Mouse (Mus musculus): ENCODE data around the gene Cd2ap. TPM values are rescaled to one million over a fixed set of nuclear protein-coding genes. Genes with fewer than 3 reads are reported as not detected.
"Not testable (repeated sequence)": the region's sequence is repeated elsewhere in the genome, so short reads cannot be mapped to it uniquely, and the experiment has no call there.

Gene Cd2ap
- polyA plus RNA-seq, 1 experiment from 2014 or later = 22.2 TPM

DNA sequence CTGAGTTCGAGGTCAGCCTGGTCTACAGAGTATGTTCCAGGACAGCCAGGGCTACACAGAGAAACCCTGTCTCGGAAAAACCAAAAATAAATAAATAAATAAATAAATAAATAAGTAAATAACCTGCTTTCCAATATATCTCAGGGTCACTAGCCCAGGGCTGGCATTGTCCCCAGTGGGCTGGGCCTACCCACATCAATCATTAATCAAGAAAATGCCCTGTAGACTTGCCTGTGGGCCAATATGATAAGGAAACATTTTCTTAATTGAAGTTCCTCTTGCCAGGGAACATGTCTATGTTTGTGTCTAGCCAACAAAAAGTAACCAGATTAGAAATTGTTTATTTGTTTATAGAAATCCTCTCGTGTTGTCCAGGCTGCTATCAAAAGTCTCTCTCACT is 31.7 kb upstream of the Cd2ap start:
- Histone ChIP-seq H3K4me3 (ENCODE audit: low read depth, low read length) (no peak overlapping the region), H3K36me3 (ENCODE audit: control insufficient read depth, insufficient read depth, low read length) (no peaks in the 10 kb centered on the region), H3K9me3 (ENCODE audit: control insufficient read depth, low read length) (no peaks in the 10 kb centered on the region), H3K27ac (ENCODE audit: low read depth, low read length) (no peak overlapping the region), H3K27me3 (replicated peaks; ENCODE audit: control insufficient read depth, insufficient read depth, low read length) (no peaks in the 10 kb centered on the region), H3K9ac (ENCODE audit: low read depth, low read length) (no peak overlapping the region), H3K4me1 (replicated peaks; ENCODE audit: control insufficient read depth, insufficient read depth, low read length) (no peaks in the 10 kb centered on the region; the same call in 1 of the 2 replicates), H3K4me2 (no peak overlapping the region)
- WGBS = 69% methylated on average over 3 of the region's 3 CpGs
- DNase-seq (ENCODE audit: low spot score) = no peak
- ATAC-seq (replicated peaks; ENCODE audit: low FRiP score) = no peak

- not testable (repeated sequence) for ATAC-seq (replicated peaks; ENCODE audit: low FRiP score)
These were observed 30.0 kb upstream of the Cd2ap start for GRCm38 (mm10) chr17:42906456-42906855.

DNA sequence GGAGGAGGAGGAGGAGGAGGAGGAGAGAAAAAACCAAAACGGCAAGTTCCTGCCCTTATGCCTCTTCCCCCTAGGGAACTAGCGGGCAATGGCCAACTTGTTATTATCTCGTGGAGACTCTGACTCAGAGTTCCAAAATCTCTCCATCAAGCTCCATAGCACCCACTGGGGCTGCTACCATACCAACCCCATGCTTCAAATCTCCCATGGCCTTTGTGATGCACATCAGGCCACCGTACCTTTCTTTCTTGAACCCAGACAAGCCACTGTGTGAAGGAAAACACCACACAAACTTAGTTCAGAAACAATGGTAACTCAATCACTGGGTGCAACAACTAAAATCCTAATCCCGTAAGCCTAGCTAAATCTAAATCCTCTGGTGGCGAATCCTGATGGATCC is 29.5 kb upstream of the Cd2ap start:
- no peaks in the 10 kb centered on the region for H3K36me3 ChIP-seq (ENCODE audit: control insufficient read depth, insufficient read depth, low read length)
- DNase-seq (ENCODE audit: low spot score) = no peak
- H3K27ac ChIP-seq (ENCODE audit: low read depth, low read length) = no peak overlapping the region
- no peak overlapping the region for H3K4me2 ChIP-seq
- no peak for ATAC-seq (replicated peaks; ENCODE audit: low FRiP score)
- no peaks in the 10 kb centered on the region for H3K9me3 ChIP-seq (ENCODE audit: control insufficient read depth, low read length)
- no peaks in the 10 kb centered on the region; the same call in 1 of the 2 replicates for H3K4me1 ChIP-seq (replicated peaks; ENCODE audit: control insufficient read depth, insufficient read depth, low read length)
- H3K9ac ChIP-seq (ENCODE audit: low read depth, low read length) = no peak overlapping the region
- H3K4me3 ChIP-seq (ENCODE audit: low read depth, low read length) = no peak overlapping the region
- WGBS = 88% methylated on average over 6 of the region's 6 CpGs
- H3K27me3 ChIP-seq (replicated peaks; ENCODE audit: control insufficient read depth, insufficient read depth, low read length) = no peaks in the 10 kb centered on the region

More at GRCm38 (mm10) chr17:42906456-42906855, 30.0 kb upstream of the Cd2ap start:
- DNase-seq (ENCODE audit: low spot score); H3K4me1 ChIP-seq (replicated peaks; ENCODE audit: control insufficient read depth, insufficient read depth, low read length); H3K36me3 ChIP-seq (ENCODE audit: control insufficient read depth, insufficient read depth, low read length); H3K27ac ChIP-seq (ENCODE audit: low read depth, low read length); H3K9ac ChIP-seq (ENCODE audit: low read depth, low read length); H3K9me3 ChIP-seq (ENCODE audit: control insufficient read depth, low read length); H3K27me3 ChIP-seq (replicated peaks; ENCODE audit: control insufficient read depth, insufficient read depth, low read length); H3K4me3 ChIP-seq (ENCODE audit: low read depth, low read length); H3K4me2 ChIP-seq: not testable (repeated sequence)
- WGBS = 80% methylated on average over 1 of the region's 1 CpGs

DNA sequence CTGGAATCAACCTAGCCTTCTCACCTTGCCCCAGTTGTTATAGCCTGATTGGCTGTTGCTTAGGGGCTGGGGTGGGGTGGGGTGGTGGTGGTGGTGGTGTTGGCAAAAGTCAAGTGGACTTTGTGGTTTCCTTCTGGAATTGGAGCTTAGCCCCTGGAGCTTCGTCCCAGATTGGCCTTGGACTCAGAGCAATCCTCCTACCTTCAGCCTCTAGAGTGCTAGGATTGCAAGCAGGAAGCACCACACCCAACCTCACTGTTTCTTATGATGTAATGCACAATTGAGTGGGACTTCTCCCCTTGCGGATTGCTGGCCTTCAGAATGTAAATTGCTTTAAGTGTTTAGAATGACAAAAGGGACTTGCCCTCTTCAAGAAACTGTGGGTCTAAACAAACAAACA is 24.3 kb upstream of the Cd2ap start:
- Histone ChIP-seq H3K4me1 (replicated peaks; ENCODE audit: control insufficient read depth, insufficient read depth, low read length) (no peaks in the 10 kb centered on the region), H3K9ac (ENCODE audit: low read depth, low read length) (no peak overlapping the region), H3K36me3 (ENCODE audit: control insufficient read depth, insufficient read depth, low read length) (no peaks in the 10 kb centered on the region), H3K27me3 (replicated peaks; ENCODE audit: control insufficient read depth, insufficient read depth, low read length) (no peaks in the 10 kb centered on the region), H3K9me3 (ENCODE audit: control insufficient read depth, low read length) (peaks cover 3% of the 10 kb centered on the region; the same call in 1 of the 2 replicates), H3K27ac (ENCODE audit: low read depth, low read length) (no peak overlapping the region), H3K4me2 (no peak overlapping the region), H3K4me3 (ENCODE audit: low read depth, low read length) (no peak overlapping the region)
- DNase-seq (ENCODE audit: low spot score) (no peak), ATAC-seq (replicated peaks; ENCODE audit: low FRiP score) (no peak)
- 56% methylated on average over 2 of the region's 2 CpGs for WGBS

- no peak overlapping the region for H3K4me3 ChIP-seq (ENCODE audit: low read depth, low read length)
- H3K9ac ChIP-seq (ENCODE audit: low read depth, low read length) = no peak overlapping the region
- H3K4me1 ChIP-seq (replicated peaks; ENCODE audit: control insufficient read depth, insufficient read depth, low read length) = peaks cover 21% of the 10 kb centered on the region
- WGBS = 65% methylated on average over 4 of the region's 4 CpGs
- no peaks in the 10 kb centered on the region for H3K36me3 ChIP-seq (ENCODE audit: control insufficient read depth, insufficient read depth, low read length)
- no peak for DNase-seq (ENCODE audit: low spot score)
- no peaks in the 10 kb centered on the region for H3K9me3 ChIP-seq (ENCODE audit: control insufficient read depth, low read length)
- H3K27me3 ChIP-seq (replicated peaks; ENCODE audit: control insufficient read depth, insufficient read depth, low read length) = no peaks in the 10 kb centered on the region
- no peak for ATAC-seq (replicated peaks; ENCODE audit: low FRiP score)
- no peak overlapping the region for H3K4me2 ChIP-seq
- H3K27ac ChIP-seq (ENCODE audit: low read depth, low read length) = no peak overlapping the region
These were observed 10.8 kb upstream of the Cd2ap start for GRCm38 (mm10) chr17:42887282-42887707.

GRCm38 (mm10) chr17:42885091-42885501 is 8.6 kb upstream of the Cd2ap start:
- ATAC-seq (replicated peaks; ENCODE audit: low FRiP score) (no peak), DNase-seq (ENCODE audit: low spot score) (peak; percentile 33)
- Histone ChIP-seq H3K9ac (ENCODE audit: low read depth, low read length) (no peak overlapping the region), H3K36me3 (ENCODE audit: control insufficient read depth, insufficient read depth, low read length) (no peaks in the 10 kb centered on the region), H3K27ac (ENCODE audit: low read depth, low read length) (peak overlapping the region; percentile 64; the same call in 1 of the 2 replicates), H3K9me3 (ENCODE audit: control insufficient read depth, low read length) (no peaks in the 10 kb centered on the region), H3K4me2 (peak overlapping the region; percentile 3; the same call in 1 of the 2 replicates), H3K4me1 (replicated peaks; ENCODE audit: control insufficient read depth, insufficient read depth, low read length) (peaks cover 21% of the 10 kb centered on the region), H3K4me3 (ENCODE audit: low read depth, low read length) (no peak overlapping the region), H3K27me3 (replicated peaks; ENCODE audit: control insufficient read depth, insufficient read depth, low read length) (no peaks in the 10 kb centered on the region)
- 33% methylated on average over 7 of the region's 7 CpGs for WGBS

- no peak for DNase-seq (ENCODE audit: low spot score)
- Histone ChIP-seq H3K4me2 (peak overlapping the region; percentile 62), H3K4me1 (replicated peaks; ENCODE audit: control insufficient read depth, insufficient read depth, low read length) (peaks cover 21% of the 10 kb centered on the region), H3K27me3 (replicated peaks; ENCODE audit: control insufficient read depth, insufficient read depth, low read length) (no peaks in the 10 kb centered on the region), H3K4me3 (ENCODE audit: low read depth, low read length) (no peak overlapping the region), H3K27ac (ENCODE audit: low read depth, low read length) (peak overlapping the region; percentile 64), H3K9ac (ENCODE audit: low read depth, low read length) (no peak overlapping the region), H3K9me3 (ENCODE audit: control insufficient read depth, low read length) (no peaks in the 10 kb centered on the region), H3K36me3 (ENCODE audit: control insufficient read depth, insufficient read depth, low read length) (no peaks in the 10 kb centered on the region)
- 15% methylated on average over 4 of the region's 4 CpGs for WGBS
- peak; percentile 51 for ATAC-seq (replicated peaks; ENCODE audit: low FRiP score)
These were observed 7.9 kb upstream of the Cd2ap start for GRCm38 (mm10) chr17:42884382-42884781.

DNA sequence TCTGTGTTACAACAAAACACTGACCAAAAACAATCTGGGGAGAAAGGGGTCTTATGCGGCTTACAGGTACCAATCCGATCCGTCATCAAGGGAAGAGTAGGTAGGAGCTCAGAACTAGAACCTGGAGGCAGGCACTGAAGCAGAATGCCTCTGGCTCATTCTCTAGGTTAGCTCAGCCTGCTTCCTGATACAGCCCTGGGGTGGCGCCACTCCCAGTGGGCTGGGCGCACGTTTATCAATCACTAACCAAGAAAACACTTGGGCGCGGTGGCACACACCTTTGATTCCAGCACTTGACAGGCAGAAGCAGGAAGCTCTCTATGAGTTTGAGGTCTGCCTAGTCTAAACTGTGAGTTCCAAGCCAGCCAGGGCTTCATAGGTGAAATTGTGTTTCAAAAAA is 7.3 kb upstream of the Cd2ap start:
- Histone ChIP-seq H3K4me2 (peak overlapping the region; percentile 62), H3K9me3 (ENCODE audit: control insufficient read depth, low read length) (no peaks in the 10 kb centered on the region), H3K4me1 (replicated peaks; ENCODE audit: control insufficient read depth, insufficient read depth, low read length) (peaks cover 21% of the 10 kb centered on the region), H3K27me3 (replicated peaks; ENCODE audit: control insufficient read depth, insufficient read depth, low read length) (no peaks in the 10 kb centered on the region), H3K36me3 (ENCODE audit: control insufficient read depth, insufficient read depth, low read length) (no peaks in the 10 kb centered on the region), H3K9ac (ENCODE audit: low read depth, low read length) (peak overlapping the region; percentile 43; the same call in 1 of the 2 replicates), H3K27ac (ENCODE audit: low read depth, low read length) (peak overlapping the region; percentile 64), H3K4me3 (ENCODE audit: low read depth, low read length) (no peak overlapping the region)
- ATAC-seq (replicated peaks; ENCODE audit: low FRiP score) (peak; percentile 89), DNase-seq (ENCODE audit: low spot score) (peak; percentile 58)
- WGBS = 51% methylated on average over 8 of the region's 8 CpGs

GRCm38 (mm10) chr17:42883315-42883714 is 6.8 kb upstream of the Cd2ap start:
- peak overlapping the region; percentile 43 for H3K9ac ChIP-seq (ENCODE audit: low read depth, low read length)

More at GRCm38 (mm10) chr17:42883315-42883714, 6.8 kb upstream of the Cd2ap start:
- WGBS = 35% methylated on average over 9 of the region's 9 CpGs
- Histone ChIP-seq H3K9me3 (ENCODE audit: control insufficient read depth, low read length) (no peaks in the 10 kb centered on the region), H3K4me3 (ENCODE audit: low read depth, low read length) (no peak overlapping the region), H3K27ac (ENCODE audit: low read depth, low read length) (peak overlapping the region; percentile 64), H3K36me3 (ENCODE audit: control insufficient read depth, insufficient read depth, low read length) (no peaks in the 10 kb centered on the region), H3K27me3 (replicated peaks; ENCODE audit: control insufficient read depth, insufficient read depth, low read length) (no peaks in the 10 kb centered on the region), H3K4me2 (peak overlapping the region; percentile 62), H3K4me1 (replicated peaks; ENCODE audit: control insufficient read depth, insufficient read depth, low read length) (peaks cover 21% of the 10 kb centered on the region)
- peak; percentile 83 for ATAC-seq (replicated peaks; ENCODE audit: low FRiP score)
- DNase-seq (ENCODE audit: low spot score) = peak; percentile 41
